Mouse (Mus musculus): ENCODE measurements around the gene Glud1. TPM values are rescaled to one million over a fixed set of nuclear protein-coding genes. Genes with fewer than 3 reads are reported as not detected.
"Not testable (repeated sequence)": the region's sequence is repeated elsewhere in the genome, so short reads cannot be mapped to it uniquely, and the experiment has no call there.

Glud1 gene
- total and polyA plus RNA-seq, 3 experiments, result 57.1 to 125 (median 92.3) TPM

GRCm38 (mm10) chr14:34312339-34313048, 2.0 kb downstream of the Glud1 start:
- 0 out of 2 replicates have a peak, but pooled peaks have one; percentile 30 for TF ChIP-seq MAZ (IDR thresholded peaks at IDR 0.05; ENCODE audit: low read depth, low read length)
- TF ChIP-seq ZC3H11A (IDR thresholded peaks at IDR 0.05; ENCODE audit: low read depth, low read length), result no peak
- no peak for TF ChIP-seq RAD21 (IDR thresholded peaks at IDR 0.05; ENCODE audit: low read depth, low read length)
- DNase-seq (ENCODE audit: low read depth, low spot score), result peak; percentile 49
- H3K9me3 ChIP-seq (replicated peaks; ENCODE audit: insufficient read depth, low read length), result no peaks in the 10 kb centered on the region
- H3K79me2 ChIP-seq (ENCODE audit: control insufficient read depth, insufficient read depth, low read length, poor library complexity), result peaks cover 46% of the 10 kb centered on the region
- no peaks in the 10 kb centered on the region for H3K27me3 ChIP-seq (ENCODE audit: control insufficient read depth in 1 of 2, insufficient read depth in 2 of 2, low read length in 2 of 2)
- peaks cover 6 to 33% of the 10 kb centered on the region in 2 experiments for H3K36me3 ChIP-seq (ENCODE audit: control insufficient read depth in 1 of 2, insufficient read depth in 2 of 2, low read length in 2 of 2)
- H3K27ac ChIP-seq (ENCODE audit: control insufficient read depth, low read depth, low read length), result peak overlapping the region; percentile 34; the same call in 1 of the 2 replicates
- peaks cover 12 to 30% of the 10 kb centered on the region in 2 experiments for H3K4me1 ChIP-seq (ENCODE audit: control insufficient read depth in 1 of 2, insufficient read depth in 2 of 2, low read length in 2 of 2)
- H3K4me3 ChIP-seq (ENCODE audit: control insufficient read depth in 1 of 2, insufficient read depth in 1 of 2, low read depth in 2 of 2, low read length in 2 of 2), result peak overlapping the region; percentile 41 to 93
- H3K9ac ChIP-seq (ENCODE audit: control insufficient read depth, low read depth, low read length, poor library complexity, severe bottlenecking), result peak overlapping the region; percentile 32

DNA sequence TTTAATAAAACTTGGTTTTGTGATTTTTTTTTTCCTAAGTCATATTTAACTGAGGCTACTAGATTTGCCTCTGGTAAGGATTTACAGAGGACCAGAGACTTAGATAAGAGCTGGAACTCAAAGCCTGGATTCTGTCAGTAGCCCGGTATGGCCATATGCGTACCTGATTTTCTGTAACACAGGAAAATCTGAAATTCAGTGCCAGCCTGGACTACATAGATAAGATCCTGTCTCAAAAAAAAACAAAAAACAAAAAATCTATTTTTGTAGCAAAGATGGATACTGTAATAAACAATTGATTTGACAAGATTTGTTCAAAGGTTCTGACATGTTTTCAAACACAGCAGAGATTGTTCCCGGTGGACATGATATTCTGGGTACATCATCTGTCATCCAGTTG, 3.1 kb downstream of the Glud1 start:
- no peak for DNase-seq (ENCODE audit: low read depth, low spot score)
- H3K9me3 ChIP-seq (replicated peaks; ENCODE audit: insufficient read depth, low read length), result no peaks in the 10 kb centered on the region
- H3K36me3 ChIP-seq (ENCODE audit: control insufficient read depth in 1 of 2, insufficient read depth in 2 of 2, low read length in 2 of 2), result peaks cover 6 to 31% of the 10 kb centered on the region in 2 experiments
- no peak overlapping the region for H3K9ac ChIP-seq (ENCODE audit: control insufficient read depth, low read depth, low read length, poor library complexity, severe bottlenecking)
- TF ChIP-seq RCOR1 (IDR thresholded peaks at IDR 0.05; ENCODE audit: low read depth, low read length) (peak; percentile 59), ZNF384 (IDR thresholded peaks at IDR 0.05; ENCODE audit: low read depth, low read length) (peak; percentile 70), MEF2A (IDR thresholded peaks at IDR 0.05; ENCODE audit: extremely low read depth, insufficient replicate concordance, low read depth, low read length, poor library complexity, severe bottlenecking) (no peak), GATA1 (IDR thresholded peaks at IDR 0.05; ENCODE audit: low read depth, low read length) (0 out of 2 replicates have a peak, but pooled peaks have one; percentile 25)
- no peaks in the 10 kb centered on the region for H3K27me3 ChIP-seq (ENCODE audit: control insufficient read depth in 1 of 2, insufficient read depth in 2 of 2, low read length in 2 of 2)
- H3K4me1 ChIP-seq (ENCODE audit: control insufficient read depth in 1 of 2, insufficient read depth in 2 of 2, low read length in 2 of 2), result peaks cover 9 to 30% of the 10 kb centered on the region in 2 experiments
- H3K4me3 ChIP-seq (ENCODE audit: control insufficient read depth in 1 of 2, insufficient read depth in 1 of 2, low read depth in 2 of 2, low read length in 2 of 2), result peak overlapping the region in 1 of 2 experiments; percentile 93; a peak in 2 of 4 replicates
- peak overlapping the region; percentile 53 for H3K27ac ChIP-seq (ENCODE audit: control insufficient read depth, low read depth, low read length)
- peaks cover 50% of the 10 kb centered on the region for H3K79me2 ChIP-seq (ENCODE audit: control insufficient read depth, insufficient read depth, low read length, poor library complexity)

GRCm38 (mm10) chr14:34314383-34314782, 3.9 kb downstream of the Glud1 start:
- peak; percentile 57 for DNase-seq (ENCODE audit: low read depth, low spot score)
- H3K9me3 ChIP-seq (replicated peaks; ENCODE audit: insufficient read depth, low read length); H3K9ac ChIP-seq (ENCODE audit: control insufficient read depth, low read depth, low read length, poor library complexity, severe bottlenecking); H3K27me3 ChIP-seq (ENCODE audit: control insufficient read depth in 1 of 2, insufficient read depth in 2 of 2, low read length in 2 of 2): not testable (repeated sequence)
- H3K4me3 ChIP-seq (ENCODE audit: control insufficient read depth in 1 of 2, insufficient read depth in 1 of 2, low read depth in 2 of 2, low read length in 2 of 2), result peak overlapping the region; percentile 24 to 38; a peak in 2 of 4 replicates
- peaks cover 10 to 27% of the 10 kb centered on the region in 2 experiments for H3K36me3 ChIP-seq (ENCODE audit: control insufficient read depth in 1 of 2, insufficient read depth in 2 of 2, low read length in 2 of 2)
- TF ChIP-seq GATA1 (IDR thresholded peaks at IDR 0.05; ENCODE audit: low read depth, low read length), result peak; percentile 25; the same call in 1 of the 2 replicates
- TF ChIP-seq EP300 (IDR thresholded peaks at IDR 0.05; ENCODE audit: low read depth in 1 of 2, low read length in 2 of 2), result peak; percentile 29 to 59; a peak in 3 of 4 replicates
- TF ChIP-seq MYB (IDR thresholded peaks at IDR 0.05; ENCODE audit: low read depth, low read length), result 0 out of 2 replicates have a peak, but pooled peaks have one; percentile 6
- TF ChIP-seq ZNF384 (IDR thresholded peaks at IDR 0.05; ENCODE audit: low read depth, low read length), result peak; percentile 87
- TF ChIP-seq ETS1 (IDR thresholded peaks at IDR 0.05; ENCODE audit: low read depth, low read length), result 0 out of 2 replicates have a peak, but pooled peaks have one; percentile 6
- TF ChIP-seq SIN3A (IDR thresholded peaks at IDR 0.05; ENCODE audit: low read length), result peak; percentile 40; the same call in 1 of the 2 replicates
- peaks cover 52% of the 10 kb centered on the region for H3K79me2 ChIP-seq (ENCODE audit: control insufficient read depth, insufficient read depth, low read length, poor library complexity)
- H3K27ac ChIP-seq (ENCODE audit: control insufficient read depth, low read depth, low read length), result peak overlapping the region; percentile 53
- H3K4me1 ChIP-seq (ENCODE audit: control insufficient read depth in 1 of 2, insufficient read depth in 2 of 2, low read length in 2 of 2), result peaks cover 9 to 23% of the 10 kb centered on the region in 2 experiments
